Mouse (Mus musculus) lung, adult 2 months (tissue): Measurements from ENCODE around the gene Srd5a3. TPM values are rescaled to one million over a fixed set of nuclear protein-coding genes. Genes with fewer than 3 reads are reported as not detected.

Source experiments
- DNase-seq: peaks from one replicate; pipeline ENCODE4 v3.0.0; 2022
- H3K4me1 ChIP-seq: fragments of 200-500 bp; 2 replicates; pipeline ENCODE4 v1.6.1; 2011; ENCODE audit warnings: low read length; ENCODE audit not compliant: control insufficient read depth, insufficient read depth
- H3K4me3 ChIP-seq: fragments of 200-500 bp; replicated peaks from 2 replicates; pipeline ENCODE3; 2011; ENCODE audit warnings: low read depth, mild to moderate bottlenecking, control low read depth, low read length; ENCODE audit errors: extremely low read depth
- CTCF ChIP-seq: fragments of 200-500 bp; IDR thresholded peaks from 2 replicates; pipeline ENCODE4 v1.5.1; 2011; ENCODE audit warnings: mild to moderate bottlenecking, low read length, control low read depth; ENCODE audit not compliant: insufficient read depth
- POLR2A ChIP-seq: fragments of 200-500 bp; IDR thresholded peaks from 2 replicates; pipeline ENCODE4 v1.6.1; 2011; ENCODE audit warnings: low read depth, mild to moderate bottlenecking, control low read depth, low read length, borderline replicate concordance; ENCODE audit errors: extremely low read depth
- WGBS: fragments of 180-500 bp; shearing (Covaris S2); methylation state at CpG from one replicate; pipeline ENCODE4 v1.1.7; 2018; 5-methylcytosine and 5-hydroxymethylcytosine counted together
- polyA plus RNA-seq: library from polyadenylated mRNA; depleted of rRNA; stranded (reverse); fragments of >200 nt; gene quantifications from 2 replicates; pipeline ENCODE4 v1.2.3, GENCODE M21; 2012

Srd5a3 gene
- polyA plus RNA-seq, 1 experiment = 160 TPM

GRCm38 (mm10) chr5:76164827-76165226 lies 24.8 kb downstream of the Srd5a3 start:
- Histone ChIP-seq H3K4me3 (no peak overlapping the region), H3K4me1 (no peaks in the 10 kb centered on the region)
- TF ChIP-seq POLR2A (no peak), CTCF (no peak)
- 82% methylated on average over 7 of the region's 7 CpGs for WGBS
- DNase-seq = no peak

- no peak for DNase-seq
- WGBS = 81% methylated on average over 4 of the region's 4 CpGs
Observed at GRCm38 (mm10) chr5:76170522-76170921, 30.5 kb downstream of the Srd5a3 start.

GRCm38 (mm10) chr5:76171039-76171438 lies 31.0 kb downstream of the Srd5a3 start:
- Histone ChIP-seq H3K4me3 (no peak overlapping the region), H3K4me1 (peaks cover 1% of the 10 kb centered on the region; the same call in 1 of the 2 replicates)
- no peak for DNase-seq
- TF ChIP-seq CTCF (no peak), POLR2A (no peak)

More at GRCm38 (mm10) chr5:76170522-76170921, 30.5 kb downstream of the Srd5a3 start:
- no peak for TF ChIP-seq POLR2A
- TF ChIP-seq CTCF = no peak
- Histone ChIP-seq H3K4me1 (no peaks in the 10 kb centered on the region), H3K4me3 (no peak overlapping the region)

- WGBS = 83% methylated on average over 4 of the region's 4 CpGs
- TF ChIP-seq POLR2A = no peak
- TF ChIP-seq CTCF = no peak
- no peak for DNase-seq
Observed at GRCm38 (mm10) chr5:76175051-76175450, 35.0 kb downstream of the Srd5a3 start.

GRCm38 (mm10) chr5:76176411-76176810 lies 36.3 kb downstream of the Srd5a3 start:
- TF ChIP-seq POLR2A (no peak), CTCF (no peak)
- 29% methylated on average over 3 of the region's 3 CpGs for WGBS
- H3K4me3 ChIP-seq = no peak overlapping the region
- peaks cover 13% of the 10 kb centered on the region for H3K4me1 ChIP-seq
- DNase-seq = no peak

More at GRCm38 (mm10) chr5:76175051-76175450, 35.0 kb downstream of the Srd5a3 start:
- Histone ChIP-seq H3K4me3 (no peak overlapping the region), H3K4me1 (peaks cover 13% of the 10 kb centered on the region)

GRCm38 (mm10) chr5:76176841-76177240 lies 36.8 kb downstream of the Srd5a3 start:
- no peak for DNase-seq
- WGBS = 32% methylated on average over 11 of the region's 11 CpGs
- no peak overlapping the region for H3K4me3 ChIP-seq
- no peak for TF ChIP-seq POLR2A
- no peak for TF ChIP-seq CTCF
- H3K4me1 ChIP-seq = peaks cover 13% of the 10 kb centered on the region

GRCm38 (mm10) chr5:76177664-76178063 lies 37.6 kb downstream of the Srd5a3 start:
- DNase-seq = no peak
- H3K4me1 ChIP-seq = peaks cover 13% of the 10 kb centered on the region
- WGBS = 76% methylated on average over 7 of the region's 7 CpGs
- no peak overlapping the region for H3K4me3 ChIP-seq
- TF ChIP-seq POLR2A (no peak), CTCF (no peak)

- TF ChIP-seq CTCF = no peak
- H3K4me3 ChIP-seq = no peak overlapping the region
- 91% methylated on average over 5 of the region's 5 CpGs for WGBS
- DNase-seq = no peak
- H3K4me1 ChIP-seq = peaks cover 16% of the 10 kb centered on the region
Observed at GRCm38 (mm10) chr5:76179171-76179570, 39.1 kb downstream of the Srd5a3 start.

GRCm38 (mm10) chr5:76179791-76180190 lies 39.7 kb downstream of the Srd5a3 start:
- Histone ChIP-seq H3K4me3 (no peak overlapping the region), H3K4me1 (peaks cover 16% of the 10 kb centered on the region)
- no peak for TF ChIP-seq CTCF
- no peak for TF ChIP-seq POLR2A
- WGBS = 91% methylated on average over 5 of the region's 5 CpGs
- DNase-seq = no peak

- H3K4me1 ChIP-seq = 0 out of 2 replicates have a peak, but pooled peaks cover 7% of the 10 kb centered on the region
- no peak overlapping the region for H3K4me3 ChIP-seq
- no peak for DNase-seq
- TF ChIP-seq CTCF (no peak), POLR2A (no peak)
- WGBS = 59% methylated on average over 3 of the region's 3 CpGs
Observed at GRCm38 (mm10) chr5:76182326-76182725, 42.3 kb downstream of the Srd5a3 start.
